Mouse (Mus musculus) 3T3-L1 (cell line): ENCODE data around the gene Samd1.

Experiments used
- DNase-seq: peaks from one replicate; pipeline ENCODE4 v3.0.0-alpha.2; 2015; ENCODE audit warnings: low read depth, low spot score

Samd1 gene

DNA sequence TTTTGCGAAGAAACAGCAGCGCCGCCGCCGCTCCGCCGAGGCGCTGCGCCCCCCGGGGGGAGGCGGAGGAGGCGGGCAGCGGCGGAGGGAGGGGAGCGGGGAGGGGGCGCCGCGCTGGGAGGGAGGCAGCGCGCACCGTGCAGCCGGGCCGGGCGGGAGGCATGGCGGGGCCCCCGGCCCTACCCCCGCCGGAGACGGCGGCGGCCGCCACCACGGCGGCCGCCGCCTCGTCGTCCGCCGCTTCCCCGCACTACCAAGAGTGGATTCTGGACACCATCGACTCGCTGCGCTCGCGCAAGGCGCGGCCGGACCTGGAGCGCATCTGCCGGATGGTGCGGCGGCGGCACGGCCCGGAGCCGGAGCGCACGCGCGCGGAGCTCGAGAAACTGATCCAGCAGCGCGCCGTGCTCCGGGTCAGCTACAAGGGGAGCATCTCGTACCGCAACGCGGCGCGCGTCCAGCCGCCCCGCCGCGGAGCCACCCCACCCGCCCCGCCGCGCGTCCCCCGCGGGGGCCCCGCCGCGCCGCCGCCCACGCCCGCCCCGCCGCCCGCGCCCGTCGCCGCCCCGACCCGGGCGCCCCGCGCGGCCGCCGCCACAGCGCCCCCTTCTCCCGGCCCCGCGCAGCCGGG is at the start of gene Samd1:
Gene Samd1 (plus strand): TSS at position 162 of the 631 bp plus-strand sequence.
- DNase-seq, result peak; percentile 56

DNA sequence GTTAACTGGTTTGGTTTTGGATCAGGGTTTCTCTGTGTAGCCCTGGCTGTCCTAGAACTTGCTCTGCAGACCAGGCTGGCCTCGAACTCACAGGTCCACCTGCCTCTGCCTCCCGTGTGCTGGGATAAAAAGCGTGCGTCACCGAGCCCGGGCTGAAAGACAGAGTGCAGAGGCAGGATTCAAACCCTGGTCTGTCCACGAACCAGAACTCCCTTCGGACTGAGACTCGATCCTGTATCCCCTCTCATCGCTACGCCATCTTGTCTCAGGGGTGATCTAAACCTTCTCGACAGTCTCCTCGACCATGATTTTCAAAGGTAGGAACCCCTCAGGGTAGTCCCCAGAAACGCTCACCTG is 42.7 kb upstream of the Samd1 start:
- DNase-seq, result no peak

DNA sequence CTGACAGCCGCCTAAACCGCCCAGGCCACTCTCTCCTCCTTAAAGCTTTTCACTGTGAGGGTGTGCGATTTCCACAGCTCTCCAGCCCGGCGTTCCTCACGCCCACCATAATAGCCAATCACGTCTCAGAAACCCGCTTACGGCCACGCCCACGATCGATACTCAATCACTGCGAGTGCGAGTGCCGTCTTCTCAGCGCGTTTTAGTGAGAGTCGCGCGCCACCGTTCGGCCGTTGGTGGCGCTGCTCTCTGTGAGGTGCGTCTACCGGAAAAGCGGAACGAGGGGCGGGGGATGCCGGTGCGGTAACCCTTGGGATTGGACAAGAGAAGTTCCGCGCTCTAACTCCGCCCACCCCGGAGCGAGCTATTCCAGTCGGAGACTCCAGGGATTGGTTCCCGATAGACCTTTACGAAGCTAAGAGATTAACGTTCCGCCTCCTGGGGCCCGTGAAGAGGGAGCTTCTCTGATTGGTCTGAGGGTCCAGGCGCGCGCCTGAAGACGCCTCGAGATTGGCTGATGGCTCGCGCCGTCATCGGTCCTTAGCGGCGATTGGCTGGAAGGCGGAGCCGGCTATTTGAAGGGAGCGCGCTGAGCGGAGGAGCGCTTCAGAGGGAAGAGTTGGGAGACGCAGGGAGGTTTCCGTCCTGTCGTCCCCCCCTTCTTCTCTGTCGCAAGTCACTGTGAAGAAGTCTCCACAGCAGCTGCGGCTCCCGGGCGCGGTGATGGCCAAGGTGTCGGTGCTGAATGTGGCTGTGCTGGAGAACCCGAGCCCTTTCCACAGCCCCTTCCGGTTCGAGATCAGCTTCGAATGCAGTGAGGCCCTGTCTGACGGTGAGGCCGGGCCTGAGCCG is 42.1 kb upstream of the Samd1 start, which contains the start of the genes Gm10644 and Asf1b:
Gene Gm10644 (minus strand): TSS at position 100 of the 852 bp plus-strand sequence.
Gene Asf1b (plus strand): TSS at position 402 of the 852 bp plus-strand sequence.
- peak; percentile 100 for DNase-seq

DNA sequence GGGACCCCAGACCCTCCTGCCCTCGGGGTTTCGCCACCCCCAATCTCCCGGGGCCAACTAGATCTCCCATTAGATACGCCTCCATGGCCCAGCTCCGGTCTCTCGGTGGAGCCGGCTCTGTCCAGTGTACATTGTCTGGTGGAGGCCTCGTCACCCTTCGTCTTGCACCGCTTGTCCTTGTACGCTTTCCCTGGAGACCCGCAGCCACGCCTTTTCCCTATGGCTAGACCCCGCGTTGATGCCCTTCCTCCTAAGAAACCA is 41.6 kb upstream of the Samd1 start:
- DNase-seq, result no peak

DNA sequence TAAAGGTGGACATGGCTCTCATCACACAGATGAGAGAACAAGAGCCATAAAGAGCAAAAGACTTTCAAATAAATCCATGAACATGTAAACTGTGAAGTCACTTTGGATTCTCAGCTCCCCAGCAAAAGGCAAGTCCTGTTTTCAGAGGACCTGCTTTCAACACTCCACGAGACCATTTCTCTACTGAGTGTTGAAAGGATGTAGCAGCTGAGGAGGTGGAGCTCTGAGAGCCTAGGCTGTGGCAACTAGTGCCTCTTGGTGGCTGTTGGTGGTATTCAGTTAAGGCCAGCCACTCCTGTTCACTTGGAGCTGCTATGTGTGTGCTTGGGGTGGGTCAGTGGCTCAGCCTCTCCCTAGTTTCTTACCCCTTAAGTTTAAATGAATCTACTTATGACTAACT is 40.7 kb upstream of the Samd1 start:
- peak; percentile 86 for DNase-seq

DNA sequence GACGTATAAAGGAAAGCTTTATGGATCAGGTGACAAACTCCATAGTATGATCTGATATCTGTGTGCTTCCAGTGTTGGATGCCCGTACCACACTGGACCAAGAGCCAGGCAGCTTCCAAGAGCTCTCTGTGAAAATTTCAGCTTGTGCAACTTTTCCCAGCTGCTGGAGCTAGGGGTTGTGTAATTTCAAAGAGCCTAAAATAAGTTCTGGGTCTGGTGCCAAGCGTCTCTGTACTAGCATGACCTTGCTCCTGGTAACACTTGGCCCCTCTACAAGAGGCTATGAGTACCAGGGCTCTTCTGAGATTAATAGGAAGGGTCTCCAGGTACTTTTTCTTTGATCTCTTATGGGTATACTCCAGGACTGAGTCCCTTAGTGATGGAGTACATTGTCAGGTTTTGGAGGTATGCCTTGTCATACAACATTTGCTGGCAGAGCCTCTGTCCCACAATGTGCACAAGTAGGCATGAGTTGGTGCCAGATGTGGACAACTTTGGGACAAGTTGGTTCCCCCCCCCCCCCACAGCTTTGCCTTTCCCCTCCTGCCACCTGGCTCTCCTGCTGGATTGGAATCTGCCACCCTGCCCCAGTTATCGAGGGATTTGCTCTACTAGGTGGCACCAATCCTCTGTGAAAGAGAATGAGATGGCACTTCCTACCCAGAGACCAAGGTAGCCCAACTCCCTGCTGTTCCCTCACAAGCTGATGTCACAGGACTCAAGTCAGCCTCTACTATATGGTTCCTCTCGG is 33.3 kb upstream of the Samd1 start:
- DNase-seq, result no peak

DNA sequence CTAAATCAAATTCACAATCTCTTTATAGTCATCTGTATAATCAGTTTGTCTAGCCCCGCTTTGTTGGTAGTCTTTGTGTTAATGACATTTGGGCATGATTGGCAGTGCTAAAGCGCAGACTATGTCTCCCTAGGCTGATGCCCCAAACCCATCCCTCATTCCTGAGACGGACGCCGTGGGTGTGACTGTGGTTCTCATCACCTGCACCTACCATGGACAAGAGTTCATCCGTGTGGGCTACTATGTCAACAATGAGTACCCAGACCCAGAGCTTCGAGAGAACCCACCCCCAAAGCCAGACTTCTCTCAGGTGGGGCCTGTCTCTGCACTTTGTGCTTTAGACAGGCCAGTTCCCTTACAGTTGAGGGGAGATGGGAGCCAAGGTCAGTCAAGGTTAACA is 29.8 kb upstream of the Samd1 start:
- DNase-seq, result no peak

DNA sequence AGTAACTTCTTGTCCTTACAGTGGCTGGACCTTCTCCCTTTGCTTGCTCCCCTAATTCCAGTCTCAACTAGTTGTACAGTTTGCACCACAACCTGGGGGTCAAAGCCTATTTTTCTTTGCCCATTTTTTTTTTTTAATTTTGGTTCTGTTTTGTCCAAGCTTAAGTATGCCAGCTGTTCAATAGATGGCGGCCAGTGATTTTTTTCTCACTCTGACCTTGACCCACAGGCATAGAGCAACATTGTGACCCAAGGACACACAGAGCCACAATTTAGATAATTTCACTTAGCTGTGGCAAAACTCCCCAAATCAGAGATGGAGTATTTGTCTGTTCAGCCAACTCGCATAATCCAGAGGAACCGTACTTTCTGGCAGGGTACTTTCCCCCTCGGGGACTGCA is 26.4 kb upstream of the Samd1 start:
- DNase-seq, result no peak

DNA sequence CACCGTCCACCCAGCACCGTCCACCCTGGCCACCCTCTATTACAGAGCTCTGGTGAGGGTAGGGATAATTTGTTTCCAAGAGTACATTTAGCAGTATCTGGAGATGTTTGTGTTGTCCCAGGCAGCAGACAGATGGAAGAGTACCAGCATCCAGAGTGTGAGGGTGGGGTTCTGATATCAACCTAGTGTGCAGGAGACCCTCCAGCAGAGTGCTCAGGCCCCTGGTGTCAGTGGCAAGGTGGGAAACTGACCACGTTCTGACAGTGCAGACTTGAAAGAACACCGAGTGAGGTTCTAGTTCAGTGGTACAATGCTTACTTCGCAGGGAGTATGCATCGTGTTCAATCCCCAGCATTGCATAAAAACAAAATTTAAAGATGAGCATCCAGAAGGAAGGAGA is 25.8 kb upstream of the Samd1 start:
- no peak for DNase-seq

DNA sequence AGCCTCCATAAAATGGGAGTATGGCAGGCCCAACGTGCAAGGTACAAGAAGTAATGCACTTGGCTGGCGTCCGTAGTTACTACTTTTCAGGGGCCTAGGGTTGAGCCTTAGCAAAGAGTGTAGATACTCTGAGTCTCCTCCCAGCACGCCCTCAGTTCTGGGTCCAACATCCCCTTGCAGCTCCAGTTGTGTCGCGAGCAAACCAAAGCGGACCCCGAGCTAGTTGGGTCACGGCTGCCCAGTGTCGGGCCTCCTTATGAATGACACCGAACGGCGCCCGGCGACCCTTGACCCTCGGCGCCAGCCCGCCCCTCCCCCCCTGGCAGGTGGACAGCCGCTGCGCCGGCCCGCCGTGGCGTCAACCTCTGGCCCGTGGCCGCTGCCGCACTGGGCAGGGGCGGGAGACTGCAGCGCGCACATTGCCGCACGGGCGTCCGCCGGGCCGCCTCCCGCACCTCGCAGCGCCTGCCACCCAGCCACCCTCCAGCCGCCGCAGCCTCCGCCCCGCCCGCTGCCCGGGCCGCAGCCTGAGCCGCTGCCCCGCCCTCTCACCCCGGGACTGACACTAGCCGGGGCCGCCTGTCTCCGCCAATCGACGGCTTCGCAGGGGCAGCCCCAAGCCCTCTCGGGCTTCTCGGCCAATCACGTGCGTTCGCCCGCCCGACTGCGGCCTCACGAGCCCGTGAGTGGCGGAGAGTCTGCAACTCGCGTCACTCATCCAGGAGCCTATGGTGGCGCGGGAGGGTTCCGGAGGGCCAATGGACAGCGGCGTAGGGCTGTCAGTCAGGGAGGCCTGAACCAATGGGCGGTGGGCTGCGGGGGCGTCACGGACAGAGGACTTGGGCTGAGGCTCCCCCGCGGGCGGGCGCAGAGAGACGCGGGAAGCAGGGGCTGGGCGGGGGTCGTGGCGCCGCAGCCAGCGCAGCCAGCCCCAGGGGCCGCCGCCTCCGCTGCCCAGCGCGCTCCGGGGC is 25.0 kb upstream of the Samd1 start, which contains the start of gene Prkaca:
Gene Prkaca (plus strand): TSS at position 844 of the 971 bp plus-strand sequence.
- peak; percentile 99 for DNase-seq

DNA sequence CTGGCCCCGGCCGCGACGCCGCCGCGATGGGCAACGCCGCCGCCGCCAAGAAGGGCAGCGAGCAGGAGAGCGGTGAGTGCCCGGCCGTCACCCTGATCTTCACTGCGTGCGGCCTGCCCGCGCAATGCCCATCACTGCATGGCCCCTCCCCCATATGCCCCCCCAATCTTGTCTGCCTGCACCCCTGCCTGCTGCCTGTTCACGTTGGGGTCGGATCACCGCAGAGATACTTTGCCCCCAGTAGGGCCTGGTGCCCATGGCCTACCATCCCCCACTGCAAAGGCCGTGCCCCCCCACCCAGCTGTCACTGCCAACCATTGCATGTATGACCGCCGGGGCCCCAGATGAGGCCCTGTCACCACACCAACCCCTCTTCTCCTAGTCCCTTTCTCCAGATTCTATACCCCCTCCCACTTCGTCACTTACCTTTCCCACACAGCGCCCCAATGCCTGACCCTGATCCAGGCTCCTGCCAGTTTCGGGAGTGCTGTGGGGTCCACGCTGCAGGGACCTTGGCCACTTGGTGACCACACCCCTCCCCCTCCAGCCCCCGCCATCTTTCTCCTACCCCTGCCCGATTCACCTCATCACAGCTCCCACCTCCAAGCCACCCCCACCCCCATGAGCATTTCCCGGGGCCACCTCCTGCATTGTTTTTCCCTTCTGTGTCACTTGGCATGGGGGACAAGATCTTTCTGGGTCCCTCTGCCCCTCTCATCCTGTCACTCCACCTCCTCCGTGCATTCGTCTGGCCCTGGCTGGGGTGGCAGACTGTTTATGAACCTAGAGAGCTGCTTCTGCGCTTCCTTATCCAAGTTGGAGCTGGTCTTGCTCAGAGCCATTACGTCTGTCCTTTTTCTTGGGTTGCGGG is 24.1 kb upstream of the Samd1 start:
- no peak for DNase-seq

DNA sequence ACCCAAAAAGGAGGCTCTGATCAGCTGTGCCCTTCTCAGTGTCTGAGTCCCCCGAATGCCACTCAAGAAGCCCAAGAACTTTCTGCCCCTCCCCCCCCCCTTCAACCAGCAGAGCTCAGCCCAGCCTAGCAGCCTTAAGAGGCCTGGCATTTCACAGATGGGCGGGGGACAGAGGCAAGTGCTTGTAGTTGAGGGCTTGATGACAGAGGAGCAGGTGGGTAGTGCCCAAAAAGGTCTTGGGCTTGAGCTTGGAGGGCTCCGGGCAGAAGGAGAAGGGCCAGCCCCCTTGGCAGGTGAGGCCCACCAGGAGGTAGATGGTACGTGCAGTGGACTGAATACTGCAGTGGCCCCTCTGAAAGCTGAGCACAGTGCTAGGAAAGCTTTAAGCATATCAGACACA is 23.0 kb upstream of the Samd1 start:
- DNase-seq, result no peak

DNA sequence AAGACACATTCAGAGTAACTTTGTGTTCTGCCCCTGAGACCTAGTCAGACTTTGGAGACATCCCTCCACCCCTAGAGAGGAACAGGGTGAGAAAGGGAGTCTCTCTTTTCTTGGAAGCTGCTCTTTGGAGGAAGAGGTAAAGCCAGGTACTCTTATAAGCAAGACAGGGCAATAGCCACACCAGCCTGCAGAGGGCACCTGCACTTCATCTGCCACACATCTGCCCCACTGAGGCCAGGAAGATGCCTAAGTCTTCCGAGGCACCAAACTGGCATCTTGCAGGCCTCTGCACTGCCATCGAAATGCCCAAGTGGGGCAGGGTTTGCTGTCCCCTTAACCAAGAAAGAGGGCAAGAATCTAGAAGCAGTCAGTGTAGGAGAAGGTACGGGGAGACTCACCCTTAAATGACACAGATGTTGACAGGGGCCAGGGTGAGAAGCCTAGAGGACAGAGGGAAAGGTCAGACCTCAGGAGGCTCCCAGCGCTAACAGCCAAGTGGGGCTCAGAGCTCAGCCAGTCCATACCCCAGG is 21.3 kb upstream of the Samd1 start:
- peak; percentile 27 for DNase-seq

DNA sequence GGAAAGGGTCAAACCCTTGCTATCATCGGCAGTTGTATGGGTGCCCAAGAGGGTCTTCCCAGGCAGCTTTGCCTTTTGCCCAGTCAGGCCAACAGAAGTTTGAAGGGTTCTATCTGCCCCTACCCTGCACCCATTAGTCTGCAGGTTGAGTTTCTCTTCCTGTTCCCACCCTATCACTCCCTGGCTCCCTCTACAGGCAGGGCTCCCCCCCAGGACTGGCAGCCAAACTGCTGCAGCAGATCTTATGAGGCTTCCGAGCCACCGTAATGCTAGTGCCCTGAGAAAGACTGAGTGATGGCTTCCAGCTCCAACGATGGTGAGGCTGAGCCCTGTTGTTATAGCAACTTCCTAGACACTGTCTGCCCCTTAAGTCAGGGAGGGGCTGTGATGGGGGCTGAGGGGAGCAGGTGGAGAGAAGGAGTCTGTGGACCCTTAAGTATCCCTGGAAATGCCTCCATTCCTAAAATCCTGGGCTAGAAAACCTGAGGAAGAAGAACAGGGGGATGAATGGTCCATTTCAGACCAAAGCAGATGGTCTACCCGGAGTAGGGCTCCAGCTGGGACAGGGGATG is 20.6 kb upstream of the Samd1 start:
- DNase-seq, result no peak

DNA sequence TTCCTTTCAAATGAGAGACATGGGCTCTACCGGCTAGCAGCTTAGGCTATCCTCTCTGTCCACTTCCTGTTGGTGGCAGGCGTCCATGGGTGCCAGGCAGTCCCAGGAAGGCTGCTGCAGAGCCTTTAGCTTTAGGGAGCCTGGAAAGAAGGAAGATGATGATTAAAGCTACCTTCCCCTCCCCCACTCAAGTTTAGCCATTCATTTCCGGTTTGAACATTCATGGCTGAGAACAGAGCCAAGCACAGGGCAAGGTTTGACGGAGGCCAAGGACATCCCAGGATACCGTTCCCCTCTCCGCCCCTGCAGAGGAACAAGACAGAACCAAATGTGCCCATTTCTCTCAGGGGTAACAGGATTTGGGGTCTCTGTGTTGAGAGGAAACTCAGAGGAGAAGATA is 19.8 kb upstream of the Samd1 start:
- DNase-seq, result no peak

DNA sequence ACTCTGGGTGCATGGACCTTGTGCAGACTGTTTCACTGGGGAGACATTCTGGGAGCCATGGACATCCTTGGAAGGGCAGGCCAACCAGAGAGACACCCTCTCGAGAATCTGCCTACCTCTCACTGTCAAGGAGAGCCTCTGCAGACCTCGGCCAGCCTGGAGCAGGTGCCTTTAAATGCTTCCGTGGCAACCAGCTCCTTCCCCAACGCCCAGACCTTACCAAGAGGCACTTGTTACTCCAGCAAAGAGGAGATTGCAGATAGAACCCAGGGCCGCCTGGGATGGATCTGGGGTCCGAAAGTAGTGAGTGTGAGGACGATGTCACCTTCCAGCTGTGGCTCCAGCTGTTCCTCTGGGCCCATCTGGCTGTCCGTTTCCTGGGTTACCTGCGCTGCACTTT is 19.3 kb upstream of the Samd1 start:
- DNase-seq, result no peak

DNA sequence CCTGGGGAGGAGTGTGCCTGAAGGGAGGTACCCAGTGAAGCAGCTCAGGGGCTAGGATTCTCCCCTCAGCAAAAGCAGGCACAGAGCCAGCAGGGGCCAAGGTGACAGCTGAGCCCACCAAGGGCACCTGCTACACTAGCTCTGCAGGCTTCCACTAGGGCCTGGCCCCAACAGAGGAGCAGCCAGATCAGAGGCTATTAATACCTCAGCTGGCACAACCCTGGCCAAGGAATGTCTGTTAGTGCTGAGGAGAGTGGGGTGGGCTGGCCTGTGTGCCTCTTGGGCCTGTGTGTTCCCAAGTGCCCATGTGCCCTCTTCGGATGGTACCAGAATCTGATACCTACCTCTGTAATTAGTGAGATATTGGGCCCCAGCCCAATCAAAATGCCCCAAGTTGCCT is 17.2 kb upstream of the Samd1 start:
- DNase-seq, result no peak

DNA sequence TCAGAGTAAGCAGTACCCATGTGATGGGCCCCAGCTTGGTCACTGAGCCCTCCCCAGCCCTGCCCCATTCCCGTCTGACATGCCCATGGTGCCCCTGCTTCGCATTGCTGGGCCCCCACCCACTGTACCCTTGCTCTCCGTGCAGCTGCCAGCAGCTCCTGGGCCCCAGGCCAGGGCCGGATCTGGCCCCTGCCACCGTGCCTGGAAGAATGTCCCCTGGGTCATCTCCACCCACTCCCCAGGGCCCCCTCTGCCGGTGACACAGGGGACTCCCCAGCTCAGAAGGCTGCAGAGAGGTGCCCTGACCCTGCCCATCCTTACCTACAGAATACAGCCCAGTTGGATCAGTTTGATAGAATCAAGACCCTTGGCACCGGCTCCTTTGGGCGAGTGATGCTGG is 16.6 kb upstream of the Samd1 start:
- no peak for DNase-seq

DNA sequence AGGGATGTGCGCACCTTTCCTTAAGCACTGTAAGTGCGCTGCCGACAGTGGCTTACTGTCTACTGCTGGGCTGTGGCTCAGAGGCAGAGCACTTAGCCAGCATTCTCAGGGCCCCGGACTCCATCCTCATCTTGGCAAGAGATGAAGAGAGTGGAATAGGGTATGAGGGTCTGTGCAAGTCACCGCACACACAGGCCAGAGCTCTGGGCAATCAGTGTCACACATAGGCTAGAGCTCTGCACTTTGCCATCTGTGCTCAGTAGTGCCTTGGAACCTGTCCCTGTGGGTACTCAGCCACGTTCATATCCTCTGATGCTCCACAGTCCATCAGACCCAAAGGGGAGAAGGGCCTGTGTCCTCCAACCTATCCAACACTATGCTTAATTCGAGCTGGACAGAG is 15.9 kb upstream of the Samd1 start:
- no peak for DNase-seq

DNA sequence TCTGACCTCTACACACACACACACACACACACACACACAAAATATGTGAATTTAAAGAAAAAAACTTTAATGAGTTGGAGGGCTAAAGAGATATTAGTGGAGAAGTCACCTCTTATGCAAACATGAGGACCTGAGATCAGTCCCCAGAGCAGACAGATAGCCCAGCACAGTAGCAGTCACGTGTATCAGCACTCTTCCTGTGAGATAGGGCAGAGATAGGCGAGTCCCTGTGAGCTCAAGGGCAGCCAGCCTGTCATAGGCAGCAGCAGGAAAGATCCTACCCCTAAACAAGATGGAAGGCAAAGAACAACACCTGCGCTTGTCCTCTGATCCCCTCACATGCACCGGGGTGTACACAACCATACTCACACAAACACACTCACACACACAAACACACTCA is 15.0 kb upstream of the Samd1 start:
- no peak for DNase-seq
